Mouse (Mus musculus): Measurements from ENCODE around the gene Pkn2. TPM values are rescaled to one million over a fixed set of nuclear protein-coding genes. Genes with fewer than 3 reads are reported as not detected.

The Pkn2 gene
- 14.9 and 15.3 TPM in 2 replicates for polyA plus RNA-seq (2012; rRNA removed)

GRCm38 (mm10) chr3:142881872-142882623 lies at the start of gene Pkn2:
Gene Pkn2 (minus strand): TSS chr3:142882004.
- Histone ChIP-seq H3K4me3 (ENCODE audit: control insufficient read depth, low read depth, low read length) (peak within 1 kb of the TSS; percentile 98), H3K27ac (ENCODE audit: control insufficient read depth, insufficient read depth, low read depth, low read length) (peak within 1 kb of the TSS; percentile 91), H3K36me3 (ENCODE audit: control insufficient read depth, insufficient read depth, low read length) (no peaks in the 10 kb centered on the region), H3K27me3 (ENCODE audit: control insufficient read depth, insufficient read depth, low read length) (no peaks in the 10 kb centered on the region), H3K4me1 (ENCODE audit: control insufficient read depth, insufficient read depth, low read length) (no peaks in the 10 kb centered on the region; the same call in 1 of the 2 replicates)
- TF ChIP-seq POLR2A (IDR thresholded peaks at IDR 0.05; ENCODE audit: control insufficient read depth, low read depth, low read length) (peak; percentile 86), CTCF (IDR thresholded peaks at IDR 0.05; ENCODE audit: control insufficient read depth, insufficient read depth, insufficient replicate concordance, low read depth, low read length) (no peak)

GRCm38 (mm10) chr3:142929906-142930305 lies 48.1 kb upstream of the Pkn2 start:
- no peak overlapping the region for H3K4me3 ChIP-seq (ENCODE audit: control insufficient read depth, low read depth, low read length)

GRCm38 (mm10) chr3:142927311-142927710 lies 45.5 kb upstream of the Pkn2 start:
- Histone ChIP-seq H3K27ac (ENCODE audit: control insufficient read depth, insufficient read depth, low read depth, low read length) (no peak overlapping the region), H3K4me1 (ENCODE audit: control insufficient read depth, insufficient read depth, low read length) (peaks cover 2% of the 10 kb centered on the region; the same call in 1 of the 2 replicates), H3K4me3 (ENCODE audit: control insufficient read depth, low read depth, low read length) (no peak overlapping the region), H3K36me3 (ENCODE audit: control insufficient read depth, insufficient read depth, low read length) (no peaks in the 10 kb centered on the region), H3K27me3 (ENCODE audit: control insufficient read depth, insufficient read depth, low read length) (no peaks in the 10 kb centered on the region)
- 0 out of 2 replicates have a peak, but pooled peaks have one; percentile 37 for TF ChIP-seq POLR2A (IDR thresholded peaks at IDR 0.05; ENCODE audit: control insufficient read depth, low read depth, low read length)
- no peak for TF ChIP-seq CTCF (IDR thresholded peaks at IDR 0.05; ENCODE audit: control insufficient read depth, insufficient read depth, insufficient replicate concordance, low read depth, low read length)

More at GRCm38 (mm10) chr3:142929906-142930305, 48.1 kb upstream of the Pkn2 start:
- Histone ChIP-seq H3K36me3 (ENCODE audit: control insufficient read depth, insufficient read depth, low read length) (no peaks in the 10 kb centered on the region), H3K4me1 (ENCODE audit: control insufficient read depth, insufficient read depth, low read length) (no peaks in the 10 kb centered on the region), H3K27ac (ENCODE audit: control insufficient read depth, insufficient read depth, low read depth, low read length) (no peak overlapping the region), H3K27me3 (ENCODE audit: control insufficient read depth, insufficient read depth, low read length) (no peaks in the 10 kb centered on the region)
- no peak for TF ChIP-seq POLR2A (IDR thresholded peaks at IDR 0.05; ENCODE audit: control insufficient read depth, low read depth, low read length)
- no peak for TF ChIP-seq CTCF (IDR thresholded peaks at IDR 0.05; ENCODE audit: control insufficient read depth, insufficient read depth, insufficient replicate concordance, low read depth, low read length)

GRCm38 (mm10) chr3:142924831-142925348 lies 43.1 kb upstream of the Pkn2 start:
- Histone ChIP-seq H3K4me1 (ENCODE audit: control insufficient read depth, insufficient read depth, low read length) (peaks cover 2% of the 10 kb centered on the region; the same call in 1 of the 2 replicates), H3K4me3 (ENCODE audit: control insufficient read depth, low read depth, low read length) (no peak overlapping the region), H3K27ac (ENCODE audit: control insufficient read depth, insufficient read depth, low read depth, low read length) (no peak overlapping the region), H3K27me3 (ENCODE audit: control insufficient read depth, insufficient read depth, low read length) (no peaks in the 10 kb centered on the region), H3K36me3 (ENCODE audit: control insufficient read depth, insufficient read depth, low read length) (no peaks in the 10 kb centered on the region)
- no peak for TF ChIP-seq CTCF (IDR thresholded peaks at IDR 0.05; ENCODE audit: control insufficient read depth, insufficient read depth, insufficient replicate concordance, low read depth, low read length)
- no peak for TF ChIP-seq POLR2A (IDR thresholded peaks at IDR 0.05; ENCODE audit: control insufficient read depth, low read depth, low read length)

- no peak overlapping the region for H3K27ac ChIP-seq (ENCODE audit: control insufficient read depth, insufficient read depth, low read depth, low read length)
- no peak for TF ChIP-seq POLR2A (IDR thresholded peaks at IDR 0.05; ENCODE audit: control insufficient read depth, low read depth, low read length)
- no peak for TF ChIP-seq CTCF (IDR thresholded peaks at IDR 0.05; ENCODE audit: control insufficient read depth, insufficient read depth, insufficient replicate concordance, low read depth, low read length)
- no peaks in the 10 kb centered on the region for H3K27me3 ChIP-seq (ENCODE audit: control insufficient read depth, insufficient read depth, low read length)
- no peaks in the 10 kb centered on the region for H3K36me3 ChIP-seq (ENCODE audit: control insufficient read depth, insufficient read depth, low read length)
- H3K4me3 ChIP-seq (ENCODE audit: control insufficient read depth, low read depth, low read length), result no peak overlapping the region
- H3K4me1 ChIP-seq (ENCODE audit: control insufficient read depth, insufficient read depth, low read length), result no peaks in the 10 kb centered on the region
Observed at GRCm38 (mm10) chr3:142919070-142919469, 37.3 kb upstream of the Pkn2 start.

GRCm38 (mm10) chr3:142917760-142918439 lies 36.1 kb upstream of the Pkn2 start:
- no peaks in the 10 kb centered on the region for H3K4me1 ChIP-seq (ENCODE audit: control insufficient read depth, insufficient read depth, low read length)
- H3K27me3 ChIP-seq (ENCODE audit: control insufficient read depth, insufficient read depth, low read length), result no peaks in the 10 kb centered on the region
- H3K36me3 ChIP-seq (ENCODE audit: control insufficient read depth, insufficient read depth, low read length), result no peaks in the 10 kb centered on the region
- no peak overlapping the region for H3K4me3 ChIP-seq (ENCODE audit: control insufficient read depth, low read depth, low read length)
- TF ChIP-seq CTCF (IDR thresholded peaks at IDR 0.05; ENCODE audit: control insufficient read depth, insufficient read depth, insufficient replicate concordance, low read depth, low read length) (no peak), POLR2A (IDR thresholded peaks at IDR 0.05; ENCODE audit: control insufficient read depth, low read depth, low read length) (no peak)
- no peak overlapping the region for H3K27ac ChIP-seq (ENCODE audit: control insufficient read depth, insufficient read depth, low read depth, low read length)

- H3K36me3 ChIP-seq (ENCODE audit: control insufficient read depth, insufficient read depth, low read length), result no peaks in the 10 kb centered on the region
- H3K27ac ChIP-seq (ENCODE audit: control insufficient read depth, insufficient read depth, low read depth, low read length), result no peak overlapping the region
- no peaks in the 10 kb centered on the region for H3K4me1 ChIP-seq (ENCODE audit: control insufficient read depth, insufficient read depth, low read length)
- H3K27me3 ChIP-seq (ENCODE audit: control insufficient read depth, insufficient read depth, low read length), result no peaks in the 10 kb centered on the region
- TF ChIP-seq CTCF (IDR thresholded peaks at IDR 0.05; ENCODE audit: control insufficient read depth, insufficient read depth, insufficient replicate concordance, low read depth, low read length) (no peak), POLR2A (IDR thresholded peaks at IDR 0.05; ENCODE audit: control insufficient read depth, low read depth, low read length) (no peak)
- H3K4me3 ChIP-seq (ENCODE audit: control insufficient read depth, low read depth, low read length), result no peak overlapping the region
Observed at GRCm38 (mm10) chr3:142917171-142917570, 35.4 kb upstream of the Pkn2 start.

All from testis, adult 2 months (tissue).